Mouse (Mus musculus): ENCODE data around the gene Camsap2.

The Camsap2 gene

GRCm38 (mm10) chr1:136343727-136344126 is 2.2 kb downstream of the Camsap2 start:
- DNase-seq = no peak

GRCm38 (mm10) chr1:136340541-136340940 is 5.4 kb downstream of the Camsap2 start:
- DNase-seq = no peak

GRCm38 (mm10) chr1:136334743-136335142 is 11.2 kb downstream of the Camsap2 start:
- peak; percentile 33 to 58 for DNase-seq

- DNase-seq = no peak
Measured at GRCm38 (mm10) chr1:136333512-136333911, 12.4 kb downstream of the Camsap2 start.

- DNase-seq = peak in 1 of 2 experiments; percentile 48
Measured at GRCm38 (mm10) chr1:136333071-136333470, 12.8 kb downstream of the Camsap2 start.

GRCm38 (mm10) chr1:136331836-136332235 is 14.1 kb downstream of the Camsap2 start:
- peak; percentile 81 to 86 for DNase-seq

- DNase-seq = peak; percentile 33 to 53
Measured at GRCm38 (mm10) chr1:136329426-136329825, 16.5 kb downstream of the Camsap2 start.

GRCm38 (mm10) chr1:136328640-136329039 is 17.3 kb downstream of the Camsap2 start:
- DNase-seq = no peak

GRCm38 (mm10) chr1:136327638-136328037 is 18.3 kb downstream of the Camsap2 start:
- no peak for DNase-seq

GRCm38 (mm10) chr1:136325933-136326332 is 20.0 kb downstream of the Camsap2 start:
- DNase-seq = peak; percentile 47 to 64

GRCm38 (mm10) chr1:136322331-136322730 is 23.6 kb downstream of the Camsap2 start:
- no peak for DNase-seq

GRCm38 (mm10) chr1:136316317-136316716 is 29.6 kb downstream of the Camsap2 start:
- no peak for DNase-seq

- DNase-seq = no peak
Measured at GRCm38 (mm10) chr1:136309193-136309592, 36.7 kb downstream of the Camsap2 start.

- peak; percentile 35 to 68 for DNase-seq
Measured at GRCm38 (mm10) chr1:136306424-136306823, 39.5 kb downstream of the Camsap2 start.

- DNase-seq = no peak
Measured at GRCm38 (mm10) chr1:136293961-136294360, 51.9 kb downstream of the Camsap2 start.

- DNase-seq = no peak
Measured at GRCm38 (mm10) chr1:136289803-136290202, 56.1 kb downstream of the Camsap2 start.

GRCm38 (mm10) chr1:136277366-136277765 is 68.5 kb downstream of the Camsap2 start:
- no peak for DNase-seq

- DNase-seq = no peak
Measured at GRCm38 (mm10) chr1:136268224-136268623, 77.7 kb downstream of the Camsap2 start.

GRCm38 (mm10) chr1:136266127-136266526 is 79.8 kb downstream of the Camsap2 start:
- no peak for DNase-seq

GRCm38 (mm10) chr1:136263355-136263754 is 82.5 kb downstream of the Camsap2 start:
- DNase-seq = no peak

GRCm38 (mm10) chr1:136260635-136261238 is 85.2 kb downstream of the Camsap2 start, which contains the start of gene Gpr25:
Gene Gpr25 (minus strand): TSS chr1:136260873.
- no peak for DNase-seq

- peak; percentile 90 to 94 for DNase-seq
Measured at GRCm38 (mm10) chr1:136259893-136260634, 85.8 kb downstream of the Camsap2 start.

GRCm38 (mm10) chr1:136259543-136259892 is 86.4 kb downstream of the Camsap2 start:
- DNase-seq = no peak

GRCm38 (mm10) chr1:136258495-136258894 is 87.4 kb downstream of the Camsap2 start:
- DNase-seq = no peak

Data from cerebellum, postnatal 25 days (tissue).